Mouse (Mus musculus): Measurements from ENCODE around the gene Olfr1404.
"Not testable (repeated sequence)": the region's sequence is repeated elsewhere in the genome, so short reads cannot be mapped to it uniquely, and the experiment has no call there.

Olfr1404 gene

DNA sequence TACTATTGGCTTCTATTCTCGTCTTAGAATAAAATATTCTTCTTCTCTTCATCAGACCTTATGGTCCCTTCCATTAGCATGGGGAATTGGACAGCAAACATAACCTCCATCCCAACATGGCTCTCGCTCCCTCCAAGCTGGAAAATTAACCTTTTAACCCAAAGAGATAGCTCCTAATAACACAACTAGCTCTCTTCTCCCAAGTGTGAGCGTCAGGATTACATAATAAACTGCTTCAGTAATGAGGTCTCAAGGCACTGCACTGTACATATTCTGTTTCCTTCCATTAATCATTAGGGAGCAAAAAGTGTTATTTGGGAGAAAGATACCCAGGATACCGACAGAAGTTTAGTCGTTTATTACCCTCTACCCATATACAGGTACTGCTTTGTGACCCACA is at the start of gene Olfr1404:
Gene Olfr1404 (plus strand): TSS at position 301 of the 400 bp plus-strand sequence.
- no peak for DNase-seq

DNA sequence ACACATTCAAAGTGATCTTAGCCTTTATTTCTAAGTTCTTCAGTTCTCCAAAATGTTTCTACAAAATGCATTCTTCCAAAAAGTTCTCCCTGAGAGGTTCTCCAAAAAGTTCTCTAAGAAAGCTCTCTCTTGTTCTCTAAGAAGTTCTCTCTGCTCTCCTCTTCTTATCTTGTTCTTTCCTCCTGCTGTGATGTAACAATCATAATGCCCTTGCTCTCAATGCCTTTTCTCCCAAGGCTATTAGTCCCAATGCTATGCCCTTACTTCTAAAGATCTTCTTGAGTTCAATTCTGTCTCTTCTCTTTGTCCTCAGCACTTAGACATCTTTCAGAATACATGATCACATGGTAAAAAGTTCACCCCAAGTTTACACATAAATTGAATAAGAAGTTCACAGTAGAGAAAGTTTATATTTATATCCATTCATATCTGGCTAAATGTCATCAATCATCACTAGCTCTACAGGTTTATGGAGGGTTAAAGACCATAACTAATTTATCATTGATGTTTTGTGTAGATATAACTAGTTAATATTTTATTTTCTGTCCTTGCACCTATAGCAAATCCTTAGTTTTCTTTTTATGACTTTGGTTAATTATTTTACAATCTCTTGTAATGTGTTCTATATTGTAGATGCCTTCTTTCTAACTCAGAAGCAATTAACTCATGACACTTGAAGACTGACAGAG is 37.9 kb upstream of the Olfr1404 start:
- no peak for DNase-seq

DNA sequence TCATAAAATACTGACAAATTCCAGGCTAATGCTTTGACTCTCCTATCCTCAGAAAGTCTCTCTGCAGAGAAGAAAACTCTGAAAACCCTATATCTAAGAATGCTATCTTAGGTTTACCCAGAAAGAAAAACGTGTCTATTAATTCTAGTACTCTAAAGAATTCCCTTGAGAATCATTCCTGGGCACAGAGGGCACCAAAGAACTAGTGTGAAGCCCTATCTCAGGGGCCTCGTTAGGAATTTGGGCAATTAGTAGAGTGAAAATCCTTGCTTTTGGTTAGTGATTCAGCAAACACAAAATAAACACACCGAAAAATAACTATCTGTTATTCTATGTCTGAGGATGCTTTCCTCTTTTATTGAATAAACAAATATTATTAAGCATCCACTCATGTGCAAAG is 21.7 kb upstream of the Olfr1404 start, which contains the start of gene Olfr1406:
Gene Olfr1406 (minus strand): TSS at position 101 of the 400 bp plus-strand sequence.
- DNase-seq = no peak

DNA sequence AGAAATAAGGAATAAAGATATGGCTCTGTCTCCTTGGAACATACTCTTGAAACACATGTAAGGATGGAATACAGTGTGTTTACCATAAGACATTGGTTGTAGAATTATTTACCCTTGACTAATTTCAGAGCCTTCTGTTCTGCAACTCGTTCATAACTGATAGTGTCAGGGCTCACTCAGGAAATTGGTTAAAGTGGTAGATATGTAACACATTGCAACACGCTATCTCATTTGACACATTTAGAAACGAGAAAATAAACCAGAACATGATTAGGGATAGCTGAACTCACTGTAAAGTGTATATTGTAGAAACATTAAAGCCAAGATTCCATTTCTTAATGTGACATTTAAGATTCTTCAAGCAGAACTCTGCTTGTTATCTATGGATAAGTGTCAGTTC is 20.1 kb upstream of the Olfr1404 start:
- no peak for DNase-seq

DNA sequence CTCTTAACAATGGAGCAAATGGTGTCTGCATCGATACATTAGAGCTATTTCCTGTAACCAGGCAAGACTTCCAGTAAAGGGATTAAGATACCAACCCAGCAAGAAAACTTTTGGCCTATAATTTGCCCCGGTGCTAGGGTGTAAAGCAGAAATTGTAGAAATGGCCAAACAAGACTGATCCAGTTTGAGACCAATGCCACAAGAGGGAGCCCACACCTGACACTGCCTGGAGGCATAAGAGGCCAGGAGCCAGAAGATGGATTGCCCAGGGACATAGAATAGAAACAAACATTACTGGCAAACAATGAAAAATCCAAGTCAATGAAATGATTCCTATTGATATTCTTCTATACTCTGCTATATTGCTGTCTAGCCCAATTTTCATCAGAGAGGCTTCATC is 15.8 kb upstream of the Olfr1404 start:
- DNase-seq = no peak

DNA sequence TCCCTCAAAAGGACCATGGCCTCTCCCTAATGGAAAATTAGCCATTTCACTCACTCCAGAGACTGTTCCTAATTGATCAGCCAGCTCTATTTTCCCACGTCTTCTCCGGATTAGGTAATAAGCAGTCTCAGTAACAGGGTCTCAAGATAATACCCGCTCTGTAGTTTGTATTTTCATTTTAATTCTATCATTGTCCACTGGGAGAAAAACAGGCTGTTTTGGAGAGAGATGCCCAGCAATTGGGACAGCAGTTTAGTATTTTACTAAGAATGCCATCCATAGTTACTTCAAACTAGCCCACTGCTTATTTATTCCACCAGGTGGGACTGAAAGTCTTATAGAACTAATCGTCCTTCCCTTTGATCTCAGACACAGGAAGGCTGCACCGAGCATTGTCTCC is 14.7 kb upstream of the Olfr1404 start, which contains the start of gene Olfr218:
Gene Olfr218 (plus strand): TSS at position 301 of the 400 bp plus-strand sequence.
- DNase-seq = no peak

DNA sequence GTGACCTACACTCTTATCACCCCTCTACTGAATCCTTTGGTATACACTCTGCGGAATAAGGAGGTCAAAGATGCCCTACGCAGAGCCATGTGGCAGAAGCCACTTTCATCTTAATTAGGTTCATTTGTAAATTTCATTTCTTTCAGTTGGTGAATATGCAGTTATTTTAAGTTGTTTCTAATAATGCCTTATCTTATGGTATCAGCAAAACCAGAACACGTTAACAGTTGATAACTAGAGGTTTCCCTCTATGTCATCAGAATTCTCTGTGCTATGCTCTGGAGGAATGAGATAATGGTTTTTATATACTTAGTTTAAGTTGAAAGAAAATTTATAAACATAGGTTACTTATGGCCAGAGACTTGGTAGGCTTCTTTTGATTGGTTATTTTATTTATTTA is 4.3 kb downstream of the Olfr1404 start:
- no peak for DNase-seq

DNA sequence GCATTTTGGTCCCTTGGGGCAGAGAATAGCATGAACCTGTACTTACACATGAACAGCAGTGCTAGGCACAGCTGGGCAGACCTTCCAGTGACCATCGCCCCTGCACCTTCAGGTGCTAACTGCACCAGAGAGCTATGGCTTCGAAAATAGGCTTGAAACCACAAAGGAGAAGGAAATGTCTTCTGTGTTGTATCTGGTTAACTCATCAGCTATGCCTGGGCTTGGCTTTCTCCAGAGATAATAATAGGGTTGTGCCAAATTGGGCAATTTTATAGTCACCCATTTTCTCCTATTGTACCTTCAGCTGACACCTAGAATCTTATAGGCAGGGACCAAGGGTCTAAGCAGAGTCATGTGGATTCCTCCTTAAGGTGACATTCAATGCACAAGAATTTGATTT is 14.9 kb downstream of the Olfr1404 start, which contains the start of gene Fcer1a:
Gene Fcer1a (minus strand): TSS at position 134 of the 400 bp plus-strand sequence.
- DNase-seq = no peak

DNA sequence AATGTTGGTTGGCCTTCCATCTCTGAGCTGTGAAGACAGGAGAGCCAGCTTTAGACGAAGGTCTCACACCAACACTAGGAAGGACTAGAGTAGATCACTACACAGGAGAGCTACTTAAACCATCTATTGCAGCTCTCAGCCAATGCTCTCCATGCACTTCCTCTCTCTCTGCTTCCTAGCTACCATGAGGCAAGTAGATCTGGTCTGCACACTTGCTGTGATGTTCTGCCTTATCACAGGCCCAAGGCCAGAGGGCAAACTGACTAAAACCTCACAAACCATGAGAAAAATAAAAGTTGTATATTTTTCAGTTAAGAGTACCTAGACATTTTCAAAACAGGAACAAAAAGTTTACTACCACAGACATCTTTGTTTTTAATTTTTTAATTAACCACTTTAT is 24.8 kb downstream of the Olfr1404 start:
- not testable (repeated sequence) for DNase-seq

DNA sequence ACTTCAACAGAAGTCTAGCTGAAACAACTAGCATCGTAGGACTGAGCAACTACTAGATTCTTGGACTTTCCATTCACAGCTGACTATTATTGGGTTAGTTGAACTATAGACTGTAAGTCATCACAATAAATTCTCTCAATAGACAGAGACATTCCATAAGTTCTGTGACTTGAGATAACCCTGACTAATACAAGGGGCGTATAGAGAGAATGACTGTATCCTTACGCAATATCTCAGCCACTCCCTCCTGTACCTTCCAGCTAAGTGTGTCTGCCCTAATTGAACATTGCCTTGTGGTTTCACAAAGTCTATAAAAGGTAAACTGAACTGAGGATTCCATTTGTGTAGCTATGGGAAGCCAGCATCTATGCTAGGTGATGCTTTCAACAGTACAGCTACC is 37.7 kb downstream of the Olfr1404 start:
- DNase-seq = no peak

DNA sequence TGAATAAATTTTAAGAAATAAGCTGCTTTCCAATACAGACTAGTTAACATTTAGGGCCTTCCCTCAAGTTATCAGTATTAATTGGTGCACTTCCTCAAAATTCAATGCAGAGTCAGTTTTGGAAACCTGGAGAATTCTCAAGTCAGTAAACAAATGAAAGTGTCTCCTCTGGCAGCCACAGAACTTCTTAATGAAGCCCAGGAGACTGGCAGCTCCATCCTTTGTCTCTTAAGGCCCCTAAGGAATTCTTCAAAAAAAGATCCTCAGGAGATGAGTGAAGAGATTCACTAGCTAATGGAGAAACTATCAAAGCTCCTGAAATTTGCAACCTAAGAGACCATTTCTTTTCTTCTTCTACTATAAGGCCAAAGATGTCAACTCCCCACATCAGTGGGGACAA is 53.5 kb downstream of the Olfr1404 start, which contains the start of gene Olfr418:
Gene Olfr418 (plus strand): TSS at position 301 of the 400 bp plus-strand sequence.
- no peak for DNase-seq

Data from thymus, postnatal 14 days (tissue).